Mouse (Mus musculus): ENCODE measurements around the gene Wipi1.

The Wipi1 gene

DNA sequence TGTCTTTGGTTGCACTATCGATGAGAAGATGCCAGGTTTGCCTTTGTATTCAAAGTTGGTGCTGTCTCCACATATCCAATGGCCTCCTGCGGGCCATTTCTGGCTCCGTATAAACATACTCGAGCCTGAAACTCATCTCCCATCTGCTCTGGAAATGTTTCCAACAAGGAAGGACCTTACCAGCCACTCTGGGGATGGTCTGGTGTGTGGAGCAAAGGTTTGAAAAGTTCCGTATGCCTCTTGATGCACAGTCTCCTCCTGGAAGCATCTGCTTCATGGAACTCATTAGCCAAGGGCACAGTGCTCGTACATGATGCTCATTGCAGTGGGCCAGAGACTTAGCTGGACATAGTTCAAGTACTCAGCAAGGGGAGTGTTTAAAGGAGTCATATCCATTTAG, 75.8 kb downstream of the Wipi1 start:
- no peak for DNase-seq

DNA sequence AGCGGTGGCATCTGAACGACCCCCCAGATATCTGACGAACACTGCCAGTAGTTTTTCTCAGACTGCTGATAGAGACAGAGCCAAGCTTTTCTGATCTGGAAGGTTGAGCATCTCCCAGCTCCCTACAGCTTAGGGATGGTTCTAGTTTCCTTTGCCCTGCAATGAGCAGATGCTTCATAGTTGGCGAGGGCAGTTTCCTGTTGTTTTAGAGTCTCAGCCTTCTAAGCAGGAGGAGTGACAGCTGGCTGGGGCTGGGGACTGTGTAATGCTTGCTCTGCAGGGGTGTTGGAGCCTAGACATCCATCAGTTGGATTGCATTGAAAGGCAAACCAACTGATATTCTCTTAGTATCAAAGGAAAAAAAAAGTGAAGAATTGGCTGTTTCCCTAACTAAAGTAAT, 81.7 kb downstream of the Wipi1 start:
- DNase-seq, result no peak

DNA sequence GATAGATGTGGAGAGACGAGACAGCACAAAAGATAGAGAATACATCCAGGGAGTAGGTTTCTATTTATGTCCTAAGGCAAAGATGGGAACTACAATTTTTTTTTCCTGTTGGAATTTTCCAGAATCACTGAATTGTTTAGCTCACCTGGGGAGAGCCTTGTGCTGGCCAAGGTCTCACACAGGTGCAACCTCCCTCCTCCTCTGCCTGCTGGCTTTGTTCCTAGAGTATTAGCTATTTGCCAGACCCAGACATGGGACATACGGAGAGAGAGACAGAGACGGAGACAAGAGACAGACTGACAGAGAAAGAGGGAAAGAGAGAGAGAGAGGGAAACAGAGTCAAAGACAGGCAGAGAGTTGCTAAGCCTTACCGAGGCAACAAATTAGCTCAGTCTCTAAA, 86.2 kb downstream of the Wipi1 start:
- no peak for DNase-seq

DNA sequence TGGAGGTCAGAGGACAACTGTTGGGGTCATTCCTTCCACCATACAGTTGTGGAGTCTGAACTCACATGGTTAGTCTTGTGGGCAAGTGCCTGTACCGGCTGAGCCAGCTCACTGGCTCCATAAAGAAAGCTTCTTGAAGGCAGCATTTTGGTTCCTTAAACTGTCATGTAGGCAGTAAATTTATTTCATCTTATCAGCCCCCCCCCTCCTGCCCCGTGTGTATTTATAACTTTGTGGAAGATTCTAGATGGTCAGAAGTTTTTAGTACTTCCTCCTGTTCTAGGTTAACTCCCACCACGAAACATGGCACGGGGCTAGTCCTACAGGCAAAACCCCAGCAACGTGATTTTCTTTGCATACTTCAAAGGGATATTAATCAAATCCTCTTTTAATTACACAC, 86.9 kb downstream of the Wipi1 start:
- no peak for DNase-seq

All from B cell, adult 2 months (primary cell).